Mouse (Mus musculus): Measurements from ENCODE around the gene Ninj2.
A peak's percentile ranks its signal among the peaks of the same experiment; 100 is the strongest.

Ninj2 gene

GRCm38 (mm10) chr6:120094091-120094776, 1.1 kb downstream of the Ninj2 start:
- DNase-seq (ENCODE audit: low spot score) = no peak

GRCm38 (mm10) chr6:120095096-120095495, 1.9 kb downstream of the Ninj2 start:
- no peak for DNase-seq (ENCODE audit: low spot score)

- no peak for DNase-seq (ENCODE audit: low spot score)
Observed at GRCm38 (mm10) chr6:120095501-120095900, 2.4 kb downstream of the Ninj2 start.

- DNase-seq (ENCODE audit: low spot score) = no peak
Observed at GRCm38 (mm10) chr6:120099392-120099791, 6.2 kb downstream of the Ninj2 start.

- no peak for DNase-seq (ENCODE audit: low spot score)
Observed at GRCm38 (mm10) chr6:120101221-120101620, 8.1 kb downstream of the Ninj2 start.

- DNase-seq (ENCODE audit: low spot score) = no peak
Observed at GRCm38 (mm10) chr6:120101996-120102395, 8.8 kb downstream of the Ninj2 start.

GRCm38 (mm10) chr6:120103104-120103503, 10.0 kb downstream of the Ninj2 start:
- no peak for DNase-seq (ENCODE audit: low spot score)

- DNase-seq (ENCODE audit: low spot score) = no peak
Observed at GRCm38 (mm10) chr6:120105055-120105454, 11.9 kb downstream of the Ninj2 start.

- DNase-seq (ENCODE audit: low spot score) = no peak
Observed at GRCm38 (mm10) chr6:120107586-120107985, 14.4 kb downstream of the Ninj2 start.

- DNase-seq (ENCODE audit: low spot score) = no peak
Observed at GRCm38 (mm10) chr6:120108061-120108460, 14.9 kb downstream of the Ninj2 start.

GRCm38 (mm10) chr6:120109173-120109572, 16.0 kb downstream of the Ninj2 start:
- DNase-seq (ENCODE audit: low spot score) = peak; percentile 80

- no peak for DNase-seq (ENCODE audit: low spot score)
Observed at GRCm38 (mm10) chr6:120109932-120110331, 16.8 kb downstream of the Ninj2 start.

GRCm38 (mm10) chr6:120110738-120111409, 17.7 kb downstream of the Ninj2 start:
- DNase-seq (ENCODE audit: low spot score) = no peak

GRCm38 (mm10) chr6:120111410-120111783, 18.2 kb downstream of the Ninj2 start:
- no peak for DNase-seq (ENCODE audit: low spot score)

- DNase-seq (ENCODE audit: low spot score) = peak; percentile 64
Observed at GRCm38 (mm10) chr6:120111984-120112803, 19.0 kb downstream of the Ninj2 start.

GRCm38 (mm10) chr6:120113856-120114255, 20.7 kb downstream of the Ninj2 start:
- DNase-seq (ENCODE audit: low spot score) = no peak

- DNase-seq (ENCODE audit: low spot score) = no peak
Observed at GRCm38 (mm10) chr6:120114271-120114670, 21.1 kb downstream of the Ninj2 start.

GRCm38 (mm10) chr6:120114698-120115097, 21.5 kb downstream of the Ninj2 start:
- DNase-seq (ENCODE audit: low spot score) = peak; percentile 41

- DNase-seq (ENCODE audit: low spot score) = no peak
Observed at GRCm38 (mm10) chr6:120115443-120115842, 22.3 kb downstream of the Ninj2 start.

GRCm38 (mm10) chr6:120119824-120120223, 26.7 kb downstream of the Ninj2 start:
- DNase-seq (ENCODE audit: low spot score) = no peak

- no peak for DNase-seq (ENCODE audit: low spot score)
Observed at GRCm38 (mm10) chr6:120124688-120125087, 31.5 kb downstream of the Ninj2 start.

- no peak for DNase-seq (ENCODE audit: low spot score)
Observed at GRCm38 (mm10) chr6:120126456-120126855, 33.3 kb downstream of the Ninj2 start.

- no peak for DNase-seq (ENCODE audit: low spot score)
Observed at GRCm38 (mm10) chr6:120127321-120127720, 34.2 kb downstream of the Ninj2 start.

All from ovary, adult 18-20 months (tissue).